Mouse (Mus musculus) liver, embryonic 11.5 days (tissue): ENCODE results near the gene 2310009B15Rik. TPM values are rescaled to one million over a fixed set of nuclear protein-coding genes. Genes with fewer than 3 reads are reported as not detected.
A peak's percentile ranks its signal among the peaks of the same experiment; 100 is the strongest.

Experiments
- ATAC-seq: fragments of 200-750 bp; cut with Nextera tagmentation; replicated peaks from 2 replicates; pipeline ENCODE4 v1.8.0; 2017; ENCODE audit warnings: moderate number of reproducible peaks, mild to moderate bottlenecking, moderate TSS enrichment, moderate library complexity; ENCODE audit not compliant: low FRiP score
- DNase-seq: peaks from one replicate; pipeline ENCODE4 v3.0.0-alpha.2; 2017; ENCODE audit warnings: low spot score
- H3K27ac ChIP-seq: fragments of 300-500 bp; sonication (generic); 2 replicates; pipeline ENCODE4 v1.5.1; 2014; ENCODE audit warnings: mild to moderate bottlenecking, low read depth, low read length, control low read depth
- H3K27me3 ChIP-seq: fragments of 300-500 bp; sonication (generic); replicated peaks from 2 replicates; pipeline ENCODE4 v1.6.1; 2014; ENCODE audit warnings: low read length, mixed read lengths; ENCODE audit not compliant: control insufficient read depth, insufficient read depth
- H3K36me3 ChIP-seq: fragments of 300-500 bp; sonication (generic); 2 replicates; pipeline ENCODE4 v1.6.1; 2014; ENCODE audit warnings: mild to moderate bottlenecking, low read length, moderate library complexity, mixed read lengths; ENCODE audit not compliant: control insufficient read depth, insufficient read depth
- H3K4me1 ChIP-seq: fragments of 300-500 bp; sonication (generic); replicated peaks from 2 replicates; pipeline ENCODE4 v1.6.1; 2014; ENCODE audit warnings: low read length, mixed read lengths; ENCODE audit not compliant: control insufficient read depth, insufficient read depth
- H3K4me2 ChIP-seq: fragments of 300-500 bp; sonication (generic); 2 replicates; pipeline ENCODE4 v1.6.1; 2014; ENCODE audit warnings: mild to moderate bottlenecking, control low read depth, moderate library complexity
- H3K4me3 ChIP-seq: fragments of 300-500 bp; sonication (generic); 2 replicates; pipeline ENCODE4 v1.5.1; 2014; ENCODE audit warnings: low read depth, low read length, control low read depth
- H3K9ac ChIP-seq: fragments of 300-500 bp; sonication (generic); 2 replicates; pipeline ENCODE4 v1.6.1; 2014; ENCODE audit warnings: low read depth, low read length, control low read depth
- H3K9me3 ChIP-seq: fragments of 300-500 bp; sonication (generic); 2 replicates; pipeline ENCODE4 v1.6.1; 2016; ENCODE audit warnings: low read length, inconsistent platforms, mixed read lengths; ENCODE audit not compliant: control insufficient read depth
- WGBS: fragments of 180-500 bp; shearing (Covaris S2); extraction: QIAGEN DNeasy Blood & Tissue Kit; methylation state at CpG from one replicate; pipeline ENCODE4 v1.1.7; 2014; 5-methylcytosine and 5-hydroxymethylcytosine counted together
- polyA plus RNA-seq: library from polyadenylated mRNA; unstranded; fragments of >200 nt; fragmentation: Nextera tagmentation; extraction: Ambion mirVana; gene quantifications from 2 replicates; pipeline ENCODE4 v1.2.1, GENCODE M21; 2014

Gene 2310009B15Rik
- polyA plus RNA-seq, 1 experiment from 2014 or later = 31.4 TPM

DNA sequence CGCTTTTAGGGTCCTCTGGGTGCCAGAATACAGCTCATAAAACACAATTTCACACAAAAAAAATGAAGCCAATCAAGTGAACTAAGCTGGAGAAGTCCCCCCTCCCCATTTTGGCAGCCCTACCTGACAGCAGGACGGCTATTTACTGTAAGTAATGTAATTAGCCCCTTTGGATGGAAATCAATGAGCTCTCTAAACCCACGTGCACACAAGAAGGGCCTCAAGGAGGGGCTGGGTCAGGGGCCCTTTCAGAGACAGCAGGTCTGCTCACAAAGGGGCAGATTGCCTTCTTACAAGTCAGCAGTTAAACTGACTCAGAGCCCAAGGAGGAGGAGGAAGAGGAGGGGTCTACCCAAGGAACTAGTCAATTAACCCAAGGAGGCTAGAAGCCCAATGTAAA lies 12.5 kb downstream of the 2310009B15Rik start:
- no peak overlapping the region for H3K27ac ChIP-seq
- H3K4me1 ChIP-seq = peaks cover 12% of the 10 kb centered on the region
- 4% methylated on average over 3 of the region's 3 CpGs for WGBS
- H3K4me3 ChIP-seq = peak overlapping the region; percentile 40; the same call in 1 of the 2 replicates
- H3K9ac ChIP-seq = no peak overlapping the region
- peak overlapping the region; percentile 63 for H3K4me2 ChIP-seq
- H3K9me3 ChIP-seq = no peaks in the 10 kb centered on the region
- H3K27me3 ChIP-seq = peaks cover 99% of the 10 kb centered on the region
- ATAC-seq (no peak), DNase-seq (no peak)
- no peaks in the 10 kb centered on the region for H3K36me3 ChIP-seq

GRCm38 (mm10) chr1:138843361-138844091 lies 13.1 kb downstream of the 2310009B15Rik start:
- Histone ChIP-seq H3K9me3 (no peaks in the 10 kb centered on the region), H3K27me3 (peaks cover 99% of the 10 kb centered on the region), H3K36me3 (no peaks in the 10 kb centered on the region), H3K4me1 (peaks cover 7% of the 10 kb centered on the region), H3K4me2 (peak overlapping the region; percentile 63), H3K27ac (no peak overlapping the region), H3K9ac (no peak overlapping the region), H3K4me3 (peak overlapping the region; percentile 40)
- WGBS = 1% methylated on average over 35 of the region's 35 CpGs
- DNase-seq (no peak), ATAC-seq (no peak)

- no peak for DNase-seq
- no peak for ATAC-seq
- Histone ChIP-seq H3K9ac (no peak overlapping the region), H3K27ac (no peak overlapping the region), H3K4me3 (no peak overlapping the region), H3K27me3 (peaks cover 99% of the 10 kb centered on the region), H3K4me2 (no peak overlapping the region; the same call in 1 of the 2 replicates), H3K9me3 (no peaks in the 10 kb centered on the region), H3K4me1 (peaks cover 3% of the 10 kb centered on the region; the same call in 1 of the 2 replicates), H3K36me3 (no peaks in the 10 kb centered on the region)
- WGBS = 2% methylated on average over 10 of the region's 10 CpGs
Measured at GRCm38 (mm10) chr1:138842756-138843155, 13.9 kb downstream of the 2310009B15Rik start.

DNA sequence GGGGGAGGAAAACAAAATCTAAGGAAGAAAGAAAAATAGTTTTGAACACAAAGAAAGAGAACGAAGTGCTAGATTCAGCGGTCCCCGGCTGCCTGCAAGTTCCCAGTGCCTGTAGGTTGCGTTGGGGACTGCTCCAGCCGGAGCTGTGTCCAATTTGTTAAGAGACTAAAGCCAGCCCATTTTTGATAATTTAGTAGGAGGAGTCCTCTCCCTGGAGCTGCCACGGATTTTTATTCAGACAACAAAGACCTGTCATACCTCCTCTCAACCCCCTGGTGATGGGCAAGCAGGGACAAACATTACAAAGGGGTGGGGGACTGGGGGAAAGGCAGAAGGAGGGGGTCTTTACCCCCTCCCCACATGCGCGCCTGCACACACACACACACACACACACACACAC lies 14.3 kb downstream of the 2310009B15Rik start:
- ATAC-seq = 0 out of 2 replicates have a peak, but pooled peaks have one; percentile 15
- Histone ChIP-seq H3K4me2 (peak overlapping the region; percentile 46), H3K4me1 (peaks cover 3% of the 10 kb centered on the region; the same call in 1 of the 2 replicates), H3K4me3 (peak overlapping the region; percentile 23), H3K9ac (no peak overlapping the region), H3K9me3 (no peaks in the 10 kb centered on the region), H3K27ac (no peak overlapping the region), H3K36me3 (no peaks in the 10 kb centered on the region), H3K27me3 (peaks cover 99% of the 10 kb centered on the region)
- 3% methylated on average over 8 of the region's 8 CpGs for WGBS
- DNase-seq = no peak

DNA sequence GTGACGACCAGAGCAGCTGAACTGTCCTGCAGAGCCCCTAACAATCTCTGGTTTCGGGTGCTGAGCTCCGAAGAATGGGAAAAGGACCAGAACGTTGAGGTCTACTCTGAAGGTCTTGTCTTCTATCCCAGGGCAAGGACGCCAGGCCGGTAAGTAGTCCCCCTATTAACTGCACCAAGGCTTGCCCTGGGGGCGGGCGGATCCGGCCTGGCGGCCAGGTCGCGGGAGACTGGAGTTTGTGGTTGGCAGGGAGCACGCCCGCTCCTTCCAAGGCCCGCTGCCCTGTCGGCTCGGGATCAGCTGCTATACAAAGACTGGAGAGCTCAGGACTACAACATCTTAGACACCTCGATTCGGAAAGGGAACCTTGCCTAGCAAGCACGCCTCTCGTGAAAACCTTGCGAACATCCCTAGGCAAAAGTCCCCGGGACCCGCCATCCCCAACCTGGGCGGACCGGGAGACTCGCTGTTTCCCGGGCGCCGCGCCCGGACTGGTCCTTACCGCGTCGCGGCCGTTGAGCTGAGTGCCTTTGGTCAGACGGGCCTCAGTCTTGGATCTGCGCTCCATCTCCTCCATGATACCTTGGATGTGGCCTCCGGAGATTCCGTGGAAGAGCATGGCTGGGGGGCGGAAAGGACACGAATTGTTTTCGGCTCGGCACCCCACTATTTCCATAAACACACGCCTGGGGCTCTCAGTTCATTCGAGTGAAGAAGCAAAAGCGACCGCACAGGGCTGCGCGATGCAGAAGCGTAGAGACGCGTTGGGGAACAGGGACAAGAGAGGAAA lies 15.2 kb downstream of the 2310009B15Rik start:
- WGBS = 2% methylated on average over 54 of the region's 54 CpGs
- no peaks in the 10 kb centered on the region for H3K36me3 ChIP-seq
- peaks cover 3% of the 10 kb centered on the region; the same call in 1 of the 2 replicates for H3K4me1 ChIP-seq
- H3K9me3 ChIP-seq = no peaks in the 10 kb centered on the region
- peaks cover 99% of the 10 kb centered on the region for H3K27me3 ChIP-seq
- ATAC-seq = 0 out of 2 replicates have a peak, but pooled peaks have one; percentile 25
- H3K9ac ChIP-seq = no peak overlapping the region
- peak; percentile 75 for DNase-seq
- peak overlapping the region; percentile 46 for H3K4me2 ChIP-seq
- H3K4me3 ChIP-seq = peak overlapping the region; percentile 23
- no peak overlapping the region for H3K27ac ChIP-seq

DNA sequence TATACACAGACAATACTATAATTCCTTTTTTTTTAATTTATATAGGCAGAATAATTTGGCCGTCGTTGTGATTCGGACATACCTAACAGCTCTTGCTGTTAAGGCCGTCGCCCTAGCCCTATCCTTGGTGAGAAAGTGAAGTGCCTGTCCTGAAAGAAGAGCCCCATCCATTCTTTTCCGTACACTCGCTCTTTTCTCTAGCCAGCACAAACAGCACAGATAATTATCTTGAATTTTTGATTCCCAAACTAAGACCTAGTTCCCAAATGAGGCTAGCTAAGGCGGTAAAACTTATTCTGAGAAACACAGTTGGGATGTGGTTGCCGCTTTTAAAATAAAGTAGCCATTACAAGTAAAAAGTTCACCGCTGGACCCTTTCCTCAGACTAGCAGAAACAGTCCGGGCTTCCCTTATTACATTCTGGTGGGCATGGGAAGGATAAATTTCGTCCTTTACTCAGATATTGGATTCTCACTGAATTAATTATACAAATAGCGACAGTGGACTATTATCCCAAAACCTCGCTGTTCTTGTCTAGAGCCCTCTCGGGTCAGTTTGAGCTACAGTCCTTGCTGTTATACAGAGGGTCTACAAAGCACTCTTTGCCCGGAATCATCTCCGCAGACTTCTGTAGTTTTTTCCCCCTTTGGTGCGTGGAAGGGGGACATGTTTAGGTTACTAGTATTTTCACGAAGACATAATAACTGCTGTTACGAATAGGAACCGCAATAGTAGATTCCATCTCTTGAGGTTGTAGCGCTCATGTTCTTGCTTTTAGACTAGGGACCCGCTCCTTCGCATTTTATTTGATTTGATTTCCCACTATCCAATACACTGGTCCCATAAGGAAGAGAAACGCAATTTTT lies 16.0 kb downstream of the 2310009B15Rik start:
- H3K4me1 ChIP-seq = peaks cover 3% of the 10 kb centered on the region; the same call in 1 of the 2 replicates
- no peak for ATAC-seq
- H3K4me3 ChIP-seq = peak overlapping the region; percentile 23
- DNase-seq = no peak
- peak overlapping the region; percentile 46 for H3K4me2 ChIP-seq
- H3K9ac ChIP-seq = no peak overlapping the region
- H3K27ac ChIP-seq = no peak overlapping the region
- no peaks in the 10 kb centered on the region for H3K9me3 ChIP-seq
- WGBS = 10% methylated on average over 25 of the region's 25 CpGs
- H3K27me3 ChIP-seq = peaks cover 99% of the 10 kb centered on the region
- H3K36me3 ChIP-seq = no peaks in the 10 kb centered on the region

GRCm38 (mm10) chr1:138839809-138840430 lies 16.7 kb downstream of the 2310009B15Rik start:
- no peak for DNase-seq
- Histone ChIP-seq H3K4me3 (no peak overlapping the region), H3K9me3 (no peaks in the 10 kb centered on the region), H3K36me3 (no peaks in the 10 kb centered on the region), H3K27ac (no peak overlapping the region), H3K27me3 (peaks cover 95% of the 10 kb centered on the region), H3K9ac (no peak overlapping the region), H3K4me1 (peaks cover 3% of the 10 kb centered on the region; the same call in 1 of the 2 replicates), H3K4me2 (no peak overlapping the region)
- 10% methylated on average over 16 of the region's 16 CpGs for WGBS
- ATAC-seq = no peak

GRCm38 (mm10) chr1:138839291-138839690 lies 17.4 kb downstream of the 2310009B15Rik start:
- H3K27ac ChIP-seq = no peak overlapping the region
- no peak for DNase-seq
- H3K27me3 ChIP-seq = peaks cover 94% of the 10 kb centered on the region
- no peak overlapping the region for H3K4me2 ChIP-seq
- ATAC-seq = no peak
- H3K36me3 ChIP-seq = no peaks in the 10 kb centered on the region
- 35% methylated on average over 2 of the region's 2 CpGs for WGBS
- no peak overlapping the region for H3K4me3 ChIP-seq
- H3K4me1 ChIP-seq = peaks cover 2% of the 10 kb centered on the region; the same call in 1 of the 2 replicates
- H3K9ac ChIP-seq = no peak overlapping the region
- H3K9me3 ChIP-seq = no peaks in the 10 kb centered on the region
